Mouse (Mus musculus) cerebellum, adult 2 months (tissue): ENCODE results near the gene Gm43738.

Experiments
- CTCF ChIP-seq: fragments of 200-500 bp; IDR thresholded peaks from 2 replicates; pipeline ENCODE4 v1.5.1; 2011; ENCODE audit warnings: low read depth, mild to moderate bottlenecking, control low read depth, low read length, moderate library complexity, borderline replicate concordance; ENCODE audit not compliant: insufficient read depth
- POLR2A ChIP-seq: fragments of 200-500 bp; IDR thresholded peaks from 2 replicates; pipeline ENCODE4 v1.6.1; 2011; ENCODE audit warnings: low read length, control low read depth, borderline replicate concordance; ENCODE audit not compliant: insufficient read depth

DNA sequence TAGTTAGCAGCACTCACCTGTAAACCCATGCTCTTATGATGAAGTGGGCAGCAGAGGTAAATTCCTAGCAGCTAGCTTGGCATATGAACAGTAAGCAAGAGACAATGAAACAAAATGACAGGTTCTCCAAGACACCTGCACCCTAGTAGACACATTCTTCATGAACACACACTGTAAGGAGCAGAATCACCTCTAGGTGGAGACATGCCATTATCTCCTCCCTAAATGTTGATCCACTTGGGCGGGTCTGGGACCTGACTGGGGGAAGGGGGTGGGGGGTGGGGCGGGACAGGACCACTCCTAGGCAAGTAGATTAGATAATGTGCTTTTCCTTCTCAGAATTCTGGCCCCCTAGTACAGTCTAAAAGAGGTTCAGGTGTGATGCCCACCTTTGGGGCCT, 14.6 kb upstream of the Gm43738 start:
- TF ChIP-seq CTCF (peak; percentile 46; the same call in 1 of the 2 replicates), POLR2A (no peak)
